Mouse (Mus musculus): ENCODE measurements around the gene Srp9. TPM values are rescaled to one million over a fixed set of nuclear protein-coding genes. Genes with fewer than 3 reads are reported as not detected.

Srp9 gene
- polyA plus RNA-seq, 1 experiment from 2014 or later = 113 TPM

DNA sequence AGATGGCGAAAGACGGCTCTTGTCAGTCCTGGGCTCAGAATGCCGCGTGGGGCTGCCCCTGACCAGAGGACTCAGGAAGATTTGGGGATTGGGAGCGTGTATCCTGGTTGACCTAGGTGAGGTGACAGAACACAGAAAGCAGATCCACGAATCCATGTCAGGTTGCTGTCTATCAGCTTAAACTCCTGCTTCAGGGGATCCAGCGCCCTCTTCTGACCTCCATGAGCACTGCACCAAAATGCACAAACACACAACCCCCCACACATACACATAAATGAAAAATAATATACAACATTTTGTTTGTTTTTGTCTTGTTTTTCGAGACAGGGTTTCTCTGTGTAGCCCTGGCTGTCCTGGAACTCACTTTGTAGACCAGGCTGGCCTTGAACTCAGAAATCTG, 13.6 kb downstream of the Srp9 start:
- ATAC-seq (ENCODE audit: insufficient number of reproducible peaks, insufficient read depth, low FRiP score, low read depth) = no peak
- Histone ChIP-seq H3K9me3 (ENCODE audit: control insufficient read depth, low read length) (no peaks in the 10 kb centered on the region), H3K4me3 (ENCODE audit: control insufficient read depth in 1 of 2, insufficient read depth in 1 of 2, low read depth in 1 of 2, low read length in 2 of 2) (no peak overlapping the region), H3K4me2 (ENCODE audit: low read length) (no peak overlapping the region), H3K36me3 (ENCODE audit: control insufficient read depth, insufficient read depth, low read length) (no peaks in the 10 kb centered on the region), H3K27me3 (ENCODE audit: control insufficient read depth, insufficient read depth, low read length) (no peaks in the 10 kb centered on the region), H3K4me1 (ENCODE audit: control insufficient read depth in 2 of 2, insufficient read depth in 2 of 2, low read length in 2 of 2) (peaks cover 3 to 7% of the 10 kb centered on the region in 2 experiments; a peak in 1 of 4 replicates), H3K27ac (replicated peaks in 1 of 2; ENCODE audit: control insufficient read depth in 1 of 2, insufficient read depth in 1 of 2, low read depth in 2 of 2, low read length in 2 of 2) (no peak overlapping the region), H3K9ac (ENCODE audit: low read length) (no peak overlapping the region)
- WGBS = 74% methylated on average over 8 of the region's 8 CpGs

DNA sequence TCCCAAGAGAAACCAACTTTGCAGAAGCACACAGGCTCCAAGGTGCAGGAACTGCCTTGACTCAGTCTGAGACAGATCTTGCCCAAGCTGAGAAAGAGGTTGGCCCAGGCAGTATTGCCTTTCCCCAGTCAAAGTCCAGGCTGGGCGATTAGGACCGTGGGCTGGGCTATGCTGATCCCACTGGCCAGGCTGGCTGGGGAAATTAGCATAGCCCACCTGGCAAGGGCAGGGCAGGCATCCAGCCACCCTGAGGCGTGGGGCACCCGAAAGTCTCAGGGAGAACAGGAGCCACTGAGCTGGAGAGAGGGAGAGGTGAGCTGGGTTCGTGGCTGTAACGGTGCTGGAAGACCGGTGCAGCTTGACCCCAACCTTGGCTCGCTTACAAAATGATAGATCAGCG, 15.4 kb downstream of the Srp9 start:
- WGBS = 39% methylated on average over 9 of the region's 9 CpGs
- Histone ChIP-seq H3K36me3 (ENCODE audit: control insufficient read depth, insufficient read depth, low read length) (no peaks in the 10 kb centered on the region), H3K4me1 (ENCODE audit: control insufficient read depth in 2 of 2, insufficient read depth in 2 of 2, low read length in 2 of 2) (peaks cover 3 to 7% of the 10 kb centered on the region in 2 experiments; a peak in 1 of 4 replicates), H3K9me3 (ENCODE audit: control insufficient read depth, low read length) (no peaks in the 10 kb centered on the region), H3K27me3 (ENCODE audit: control insufficient read depth, insufficient read depth, low read length) (no peaks in the 10 kb centered on the region; the same call in 1 of the 2 replicates), H3K4me3 (ENCODE audit: control insufficient read depth in 1 of 2, insufficient read depth in 1 of 2, low read depth in 1 of 2, low read length in 2 of 2) (no peak overlapping the region), H3K9ac (ENCODE audit: low read length) (no peak overlapping the region), H3K27ac (replicated peaks in 1 of 2; ENCODE audit: control insufficient read depth in 1 of 2, insufficient read depth in 1 of 2, low read depth in 2 of 2, low read length in 2 of 2) (no peak overlapping the region), H3K4me2 (ENCODE audit: low read length) (peak overlapping the region; percentile 39)
- no peak for ATAC-seq (ENCODE audit: insufficient number of reproducible peaks, insufficient read depth, low FRiP score, low read depth)

DNA sequence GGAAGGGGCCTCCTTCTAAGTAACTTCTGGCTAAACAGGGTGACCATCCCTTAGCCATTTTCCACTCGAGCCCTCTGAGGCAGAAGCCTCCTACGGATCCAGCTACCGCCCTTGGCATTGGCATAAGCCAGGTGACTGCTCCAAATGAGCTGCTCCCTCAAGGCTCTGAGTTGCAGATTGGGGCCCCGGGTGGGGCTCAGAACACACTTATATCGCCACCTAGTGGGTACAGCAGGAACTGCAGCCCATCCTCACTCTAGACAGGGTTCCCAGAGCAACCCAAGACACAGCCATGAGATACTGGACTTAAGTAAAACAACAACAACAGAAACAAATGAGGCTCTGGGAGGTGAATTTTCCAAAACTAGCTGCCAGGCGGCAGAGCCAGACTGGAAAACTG, 15.8 kb downstream of the Srp9 start:
- no peak for ATAC-seq (ENCODE audit: insufficient number of reproducible peaks, insufficient read depth, low FRiP score, low read depth)
- 2% methylated on average over 6 of the region's 6 CpGs for WGBS
- Histone ChIP-seq H3K4me3 (ENCODE audit: control insufficient read depth in 1 of 2, insufficient read depth in 1 of 2, low read depth in 1 of 2, low read length in 2 of 2) (no peak overlapping the region), H3K9me3 (ENCODE audit: control insufficient read depth, low read length) (no peaks in the 10 kb centered on the region), H3K4me2 (ENCODE audit: low read length) (peak overlapping the region; percentile 39), H3K27ac (replicated peaks in 1 of 2; ENCODE audit: control insufficient read depth in 1 of 2, insufficient read depth in 1 of 2, low read depth in 2 of 2, low read length in 2 of 2) (no peak overlapping the region), H3K9ac (ENCODE audit: low read length) (no peak overlapping the region), H3K27me3 (ENCODE audit: control insufficient read depth, insufficient read depth, low read length) (no peaks in the 10 kb centered on the region; the same call in 1 of the 2 replicates), H3K36me3 (ENCODE audit: control insufficient read depth, insufficient read depth, low read length) (no peaks in the 10 kb centered on the region), H3K4me1 (ENCODE audit: control insufficient read depth in 2 of 2, insufficient read depth in 2 of 2, low read length in 2 of 2) (peaks cover 3 to 7% of the 10 kb centered on the region in 2 experiments; a peak in 1 of 4 replicates)

DNA sequence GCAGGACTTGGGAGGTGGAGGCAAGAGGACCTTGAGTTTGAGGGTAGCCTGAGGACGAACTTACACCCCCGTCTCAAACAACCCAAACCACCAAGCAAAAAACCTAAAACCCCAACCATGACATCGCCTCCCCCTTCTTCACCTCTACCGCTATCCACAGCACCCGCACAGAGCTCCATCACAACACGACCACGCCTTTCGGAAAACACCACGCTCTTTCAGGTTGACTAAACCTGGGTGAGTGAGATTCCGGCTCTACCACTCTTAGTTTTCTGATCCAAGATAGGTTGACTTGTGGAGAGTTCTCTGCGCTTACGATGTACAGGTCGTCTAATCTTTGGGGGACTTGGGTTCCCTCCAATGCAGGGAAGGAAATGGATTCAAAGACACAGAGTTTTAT, 18.2 kb downstream of the Srp9 start:
- Histone ChIP-seq H3K9ac (ENCODE audit: low read length) (no peak overlapping the region), H3K27me3 (ENCODE audit: control insufficient read depth, insufficient read depth, low read length) (no peaks in the 10 kb centered on the region; the same call in 1 of the 2 replicates), H3K4me3 (ENCODE audit: control insufficient read depth in 1 of 2, insufficient read depth in 1 of 2, low read depth in 1 of 2, low read length in 2 of 2) (no peak overlapping the region), H3K9me3 (ENCODE audit: control insufficient read depth, low read length) (no peaks in the 10 kb centered on the region), H3K4me2 (ENCODE audit: low read length) (no peak overlapping the region), H3K36me3 (ENCODE audit: control insufficient read depth, insufficient read depth, low read length) (no peaks in the 10 kb centered on the region), H3K4me1 (ENCODE audit: control insufficient read depth in 2 of 2, insufficient read depth in 2 of 2, low read length in 2 of 2) (peaks cover 0 to 4% of the 10 kb centered on the region in 2 experiments; a peak in 1 of 4 replicates), H3K27ac (replicated peaks in 1 of 2; ENCODE audit: control insufficient read depth in 1 of 2, insufficient read depth in 1 of 2, low read depth in 2 of 2, low read length in 2 of 2) (no peak overlapping the region)
- no peak for ATAC-seq (ENCODE audit: insufficient number of reproducible peaks, insufficient read depth, low FRiP score, low read depth)
- WGBS = 92% methylated on average over 13 of the region's 13 CpGs

DNA sequence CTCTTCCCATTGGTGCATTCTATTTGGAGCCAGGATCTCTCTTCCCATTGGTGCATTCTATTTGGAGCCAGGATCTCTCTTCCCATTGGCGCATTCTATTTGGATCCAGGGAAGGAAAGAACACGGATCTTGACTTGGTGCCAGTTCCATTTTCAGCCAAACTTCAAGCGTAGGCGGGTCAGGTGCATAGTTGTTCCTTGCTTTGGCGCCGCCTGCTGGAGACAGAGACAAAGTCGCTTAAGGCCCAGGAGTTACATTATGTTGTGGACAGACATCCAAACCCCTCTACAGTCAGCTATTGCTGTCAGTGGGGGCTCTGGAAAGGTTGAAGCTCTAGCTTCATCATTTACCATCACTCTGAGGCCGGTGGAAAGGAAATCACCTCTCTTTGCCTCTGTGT, 18.8 kb downstream of the Srp9 start:
- no peak overlapping the region for H3K9ac ChIP-seq (ENCODE audit: low read length)
- no peak overlapping the region for H3K4me2 ChIP-seq (ENCODE audit: low read length)
- no peaks in the 10 kb centered on the region for H3K9me3 ChIP-seq (ENCODE audit: control insufficient read depth, low read length)
- no peaks in the 10 kb centered on the region for H3K36me3 ChIP-seq (ENCODE audit: control insufficient read depth, insufficient read depth, low read length)
- H3K4me1 ChIP-seq (ENCODE audit: control insufficient read depth in 2 of 2, insufficient read depth in 2 of 2, low read length in 2 of 2) = peaks cover 0 to 8% of the 10 kb centered on the region in 2 experiments; a peak in 2 of 4 replicates
- no peaks in the 10 kb centered on the region; the same call in 1 of the 2 replicates for H3K27me3 ChIP-seq (ENCODE audit: control insufficient read depth, insufficient read depth, low read length)
- ATAC-seq (ENCODE audit: insufficient number of reproducible peaks, insufficient read depth, low FRiP score, low read depth) = no peak
- no peak overlapping the region for H3K4me3 ChIP-seq (ENCODE audit: control insufficient read depth in 1 of 2, insufficient read depth in 1 of 2, low read depth in 1 of 2, low read length in 2 of 2)
- no peak overlapping the region for H3K27ac ChIP-seq (replicated peaks in 1 of 2; ENCODE audit: control insufficient read depth in 1 of 2, insufficient read depth in 1 of 2, low read depth in 2 of 2, low read length in 2 of 2)
- WGBS = 72% methylated on average over 8 of the region's 8 CpGs

DNA sequence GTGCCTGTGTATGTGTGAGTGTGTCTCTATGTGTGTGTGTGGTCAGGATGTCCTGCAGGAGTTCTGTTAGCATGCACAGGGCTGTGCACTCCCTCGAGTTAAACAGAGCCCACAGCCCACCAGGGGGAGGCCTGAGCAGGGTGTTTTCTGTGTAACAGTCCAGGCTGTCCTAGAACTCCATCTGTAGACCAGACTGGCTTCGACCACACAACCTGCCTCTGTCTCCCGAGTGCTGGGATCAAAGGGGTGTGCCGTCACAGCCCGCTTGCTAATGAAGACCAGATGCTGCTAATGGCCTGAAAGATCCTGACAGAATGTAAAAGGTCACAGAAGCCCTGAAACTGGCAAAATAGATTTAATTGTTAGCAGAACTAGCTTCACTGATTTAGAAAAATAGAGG, 21.0 kb downstream of the Srp9 start:
- H3K27me3 ChIP-seq (ENCODE audit: control insufficient read depth, insufficient read depth, low read length) = no peaks in the 10 kb centered on the region; the same call in 1 of the 2 replicates
- ATAC-seq (ENCODE audit: insufficient number of reproducible peaks, insufficient read depth, low FRiP score, low read depth) = no peak
- H3K4me1 ChIP-seq (ENCODE audit: control insufficient read depth in 2 of 2, insufficient read depth in 2 of 2, low read length in 2 of 2) = peaks cover 4 to 17% of the 10 kb centered on the region in 2 experiments; a peak in 3 of 4 replicates
- no peaks in the 10 kb centered on the region for H3K9me3 ChIP-seq (ENCODE audit: control insufficient read depth, low read length)
- no peaks in the 10 kb centered on the region for H3K36me3 ChIP-seq (ENCODE audit: control insufficient read depth, insufficient read depth, low read length)
- H3K4me3 ChIP-seq (ENCODE audit: control insufficient read depth in 1 of 2, insufficient read depth in 1 of 2, low read depth in 1 of 2, low read length in 2 of 2) = no peak overlapping the region
- H3K9ac ChIP-seq (ENCODE audit: low read length) = no peak overlapping the region
- H3K4me2 ChIP-seq (ENCODE audit: low read length) = no peak overlapping the region
- WGBS = 54% methylated on average over 5 of the region's 5 CpGs
- H3K27ac ChIP-seq (replicated peaks in 1 of 2; ENCODE audit: control insufficient read depth in 1 of 2, insufficient read depth in 1 of 2, low read depth in 2 of 2, low read length in 2 of 2) = no peak overlapping the region

DNA sequence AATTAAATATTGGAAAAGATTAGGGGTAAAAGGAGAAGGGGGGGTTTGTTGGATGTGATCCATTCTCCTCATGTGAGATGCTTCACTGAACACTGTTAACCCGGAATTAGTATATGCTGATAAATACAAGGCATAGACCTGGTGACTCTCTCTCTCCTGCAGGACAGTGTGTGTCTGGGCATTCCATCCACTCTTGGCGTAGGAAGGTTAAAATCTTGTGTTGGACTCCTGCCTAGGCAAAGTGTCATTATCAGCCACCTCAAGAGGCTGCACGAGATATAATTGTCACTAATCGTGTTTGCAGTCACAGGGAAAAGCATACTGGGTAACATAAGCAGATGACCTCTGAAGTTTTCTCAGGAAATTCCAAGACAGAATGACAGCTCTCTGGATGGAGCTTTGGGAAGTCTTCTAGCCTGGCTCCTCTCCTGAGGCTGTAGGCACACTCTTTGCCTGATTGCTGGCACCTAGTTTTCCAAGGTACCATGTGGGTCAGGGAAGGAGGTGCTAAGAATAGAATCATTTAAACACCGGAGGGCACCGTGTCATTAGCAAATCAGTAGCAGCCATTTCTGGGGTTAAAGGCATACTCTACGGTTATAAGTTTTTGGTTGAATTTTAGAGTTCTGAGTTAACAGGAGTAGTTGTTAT, 24.5 kb downstream of the Srp9 start:
- H3K4me1 ChIP-seq (ENCODE audit: control insufficient read depth in 2 of 2, insufficient read depth in 2 of 2, low read length in 2 of 2) = peaks cover 4 to 17% of the 10 kb centered on the region in 2 experiments; a peak in 3 of 4 replicates
- no peak overlapping the region for H3K4me3 ChIP-seq (ENCODE audit: control insufficient read depth in 1 of 2, insufficient read depth in 1 of 2, low read depth in 1 of 2, low read length in 2 of 2)
- peak overlapping the region; percentile 26 for H3K4me2 ChIP-seq (ENCODE audit: low read length)
- H3K27me3 ChIP-seq (ENCODE audit: control insufficient read depth, insufficient read depth, low read length) = no peaks in the 10 kb centered on the region; the same call in 1 of the 2 replicates
- H3K27ac ChIP-seq (replicated peaks in 1 of 2; ENCODE audit: control insufficient read depth in 1 of 2, insufficient read depth in 1 of 2, low read depth in 2 of 2, low read length in 2 of 2) = peak overlapping the region; percentile 77 to 79
- no peaks in the 10 kb centered on the region for H3K9me3 ChIP-seq (ENCODE audit: control insufficient read depth, low read length)
- 10% methylated on average over 7 of the region's 7 CpGs for WGBS
- no peak overlapping the region for H3K9ac ChIP-seq (ENCODE audit: low read length)
- peak; percentile 72 for ATAC-seq (ENCODE audit: insufficient number of reproducible peaks, insufficient read depth, low FRiP score, low read depth)
- no peaks in the 10 kb centered on the region for H3K36me3 ChIP-seq (ENCODE audit: control insufficient read depth, insufficient read depth, low read length)
